ENCODE assay signal across 17 mouse cellular contexts in the genomic region with DNA sequence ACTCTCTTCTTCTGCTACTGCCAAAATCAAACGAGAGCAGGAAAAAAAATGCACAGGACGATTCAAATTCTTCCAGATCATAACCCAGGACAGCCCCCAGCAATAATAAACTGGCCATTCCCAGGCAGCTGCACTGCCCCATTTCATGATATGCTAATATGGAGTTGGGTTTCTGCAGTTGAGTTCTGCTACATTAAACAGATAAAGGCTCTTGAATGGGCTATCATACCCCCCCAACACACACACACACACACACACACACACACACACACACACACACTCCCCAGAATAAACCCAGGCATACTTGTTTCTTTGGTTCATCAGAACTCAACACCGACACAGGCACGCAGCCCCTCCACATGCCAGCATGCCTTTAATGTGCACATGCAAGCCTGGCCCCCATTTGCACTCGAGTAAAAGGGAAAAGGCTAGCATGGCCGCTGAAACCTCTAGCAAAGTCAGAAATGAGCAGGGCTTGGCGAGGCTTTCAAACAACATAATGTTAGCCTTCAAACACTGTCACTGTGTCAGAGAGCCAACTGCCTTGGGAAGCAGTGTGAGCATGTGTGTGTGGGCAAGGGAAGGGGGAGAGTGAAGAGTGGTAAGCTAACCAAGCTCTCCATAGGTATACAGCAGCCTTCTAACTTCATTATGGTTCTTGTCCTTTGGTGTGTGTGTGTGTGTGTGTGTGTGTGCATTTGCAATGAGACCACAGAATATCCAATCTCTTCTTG.
A peak's percentile ranks its signal among the peaks of the same experiment; 100 is the strongest.
DNase-seq lines count a peak whose midpoint lies in the region; ATAC-seq and TF ChIP-seq lines count a peak whose summit lies in the region.
"Had no signal": no experiment of that assay in that cellular context is flagged by ENCODE, and none has a peak within 500 bp of the region (broad histone marks: within the 10 kb centered on the region; RNA-seq: fewer than 3 reads in every experiment).

No protein-coding gene starts in this region.

- no peak for TF ChIP-seq CTCF in forebrain, postnatal 0 days (IDR thresholded peaks at IDR 0.05; ENCODE audit: low read depth)

- no peak overlapping the region for H3K9ac ChIP-seq in heart, embryonic 16.5 days (ENCODE audit: low read length)
- H3K9ac ChIP-seq in forebrain, postnatal 0 days = no peak overlapping the region
- no peak overlapping the region for H3K9ac ChIP-seq in midbrain, embryonic 15.5 days
- H3K9ac ChIP-seq: embryonic facial prominence, embryonic 13.5 days; liver, embryonic 14.5 days had no signal

- DNase-seq in heart, postnatal 36 days = no peak
- DNase-seq in forebrain, postnatal 0 days = peak; percentile 80
- peak; percentile 36 to 62 for DNase-seq in layer of hippocampus, adult 18-20 months (ENCODE audit: low spot score in 2 of 2)
- no peak for DNase-seq in urinary bladder, postnatal 36 days (ENCODE audit: low spot score in 2 of 2)
- no peak for DNase-seq in thymus, postnatal 14 days
- no peak for DNase-seq in gastrocnemius, postnatal 14 days
- DNase-seq: adrenal gland, postnatal 10 days; cerebellum, adult 9-10 months; kidney, postnatal 10 days; lung, postnatal 4 days; right cerebral cortex, postnatal 14 days had no signal

- H3K4me3 ChIP-seq in heart, embryonic 16.5 days (ENCODE audit: low read length) = no peak overlapping the region
- no peak overlapping the region for H3K4me3 ChIP-seq in forebrain, postnatal 0 days (ENCODE audit: low read depth, low read length)
- no peak overlapping the region for H3K4me3 ChIP-seq in midbrain, embryonic 15.5 days
- H3K4me3 ChIP-seq: embryonic facial prominence, embryonic 13.5 days; heart, embryonic 10.5 days had no signal

- no peaks in the 10 kb centered on the region for H3K27me3 ChIP-seq in heart, embryonic 16.5 days (ENCODE audit: control insufficient read depth, insufficient read depth, low read length)
- no peaks in the 10 kb centered on the region for H3K27me3 ChIP-seq in forebrain, postnatal 0 days (ENCODE audit: insufficient read depth, low read length)
- no peaks in the 10 kb centered on the region for H3K27me3 ChIP-seq in midbrain, embryonic 15.5 days (replicated peaks)
- H3K27me3 ChIP-seq: embryonic facial prominence, embryonic 13.5 days; Patski had no signal

- H3K4me1 ChIP-seq in heart, embryonic 16.5 days (ENCODE audit: control insufficient read depth, insufficient read depth, low read length) = no peaks in the 10 kb centered on the region
- H3K4me1 ChIP-seq in forebrain, postnatal 0 days (ENCODE audit: insufficient read depth) = no peaks in the 10 kb centered on the region
- H3K4me1 ChIP-seq in midbrain, embryonic 15.5 days = peaks cover 5% of the 10 kb centered on the region
- H3K4me1 ChIP-seq: heart, embryonic 10.5 days had no signal

- ATAC-seq in heart, embryonic 16.5 days (replicated peaks; ENCODE audit: extremely low read depth, insufficient read depth, low FRiP score) = peak; percentile 28; the same call in 1 of the 2 replicates
- peak; percentile 94 for ATAC-seq in forebrain, postnatal 0 days
- ATAC-seq in midbrain, embryonic 15.5 days (replicated peaks) = peak; percentile 78
- ATAC-seq: Patski had no signal

- no peak overlapping the region for H3K4me2 ChIP-seq in heart, embryonic 16.5 days (ENCODE audit: low read depth, low read length)
- H3K4me2 ChIP-seq in forebrain, postnatal 0 days (ENCODE audit: low read depth) = no peak overlapping the region
- no peak overlapping the region for H3K4me2 ChIP-seq in midbrain, embryonic 15.5 days
- H3K4me2 ChIP-seq: embryonic facial prominence, embryonic 13.5 days had no signal

- H3K27ac ChIP-seq in heart, embryonic 16.5 days (ENCODE audit: low read length) = no peak overlapping the region
- H3K27ac ChIP-seq in forebrain, postnatal 0 days (ENCODE audit: low read depth, low read length) = no peak overlapping the region; the same call in 1 of the 2 replicates
- peak overlapping the region; percentile 63 for H3K27ac ChIP-seq in midbrain, embryonic 15.5 days
- H3K27ac ChIP-seq: embryonic facial prominence, embryonic 13.5 days; heart, embryonic 10.5 days; liver, embryonic 14.5 days had no signal

- 57% methylated on average over 7 of the region's 7 CpGs for WGBS in heart, embryonic 16.5 days
- 41% methylated on average over 7 of the region's 7 CpGs for WGBS in forebrain, postnatal 0 days
- 51% methylated on average over 7 of the region's 7 CpGs for WGBS in midbrain, embryonic 15.5 days

- no peaks in the 10 kb centered on the region for H3K9me3 ChIP-seq in heart, embryonic 16.5 days (replicated peaks; ENCODE audit: control insufficient read depth, low read length)
- H3K9me3 ChIP-seq in forebrain, postnatal 0 days (ENCODE audit: low read length) = no peaks in the 10 kb centered on the region
- no peaks in the 10 kb centered on the region for H3K9me3 ChIP-seq in midbrain, embryonic 15.5 days
- H3K9me3 ChIP-seq: embryonic facial prominence, embryonic 13.5 days; heart, embryonic 10.5 days had no signal

- intact Hi-C loops in heart, postnatal 36 days (cut with DNase I) = no loop called here
- intact Hi-C loops in gastrocnemius, postnatal 14 days (cut with DNase I; ENCODE audit: low total_unique reads) = no loop called here

- no peaks in the 10 kb centered on the region for H3K36me3 ChIP-seq in heart, embryonic 16.5 days (ENCODE audit: control insufficient read depth, insufficient read depth)
- H3K36me3 ChIP-seq in forebrain, postnatal 0 days (ENCODE audit: insufficient read depth) = no peaks in the 10 kb centered on the region
- no peaks in the 10 kb centered on the region for H3K36me3 ChIP-seq in midbrain, embryonic 15.5 days (replicated peaks)
- H3K36me3 ChIP-seq: embryonic facial prominence, embryonic 13.5 days; heart, embryonic 10.5 days had no signal

Comparison
In these comparisons a context has a peak if more than half of its experiments do, and no peak if none do; other contexts are left out.
1. ATAC-seq: peak in every context shown above with its lines; median percentile 94 in forebrain, postnatal 0 days; 78 in midbrain, embryonic 15.5 days; 28 in heart, embryonic 16.5 days.
2. DNase-seq: peak in forebrain, postnatal 0 days (single experiment) and layer of hippocampus, adult 18-20 months (2 of 2); none in heart, postnatal 36 days (0 of 2), urinary bladder, postnatal 36 days (0 of 2), thymus, postnatal 14 days (single experiment) and gastrocnemius, postnatal 14 days (single experiment).